ENCODE assay signal across 14 mouse cellular contexts in the genomic region with DNA sequence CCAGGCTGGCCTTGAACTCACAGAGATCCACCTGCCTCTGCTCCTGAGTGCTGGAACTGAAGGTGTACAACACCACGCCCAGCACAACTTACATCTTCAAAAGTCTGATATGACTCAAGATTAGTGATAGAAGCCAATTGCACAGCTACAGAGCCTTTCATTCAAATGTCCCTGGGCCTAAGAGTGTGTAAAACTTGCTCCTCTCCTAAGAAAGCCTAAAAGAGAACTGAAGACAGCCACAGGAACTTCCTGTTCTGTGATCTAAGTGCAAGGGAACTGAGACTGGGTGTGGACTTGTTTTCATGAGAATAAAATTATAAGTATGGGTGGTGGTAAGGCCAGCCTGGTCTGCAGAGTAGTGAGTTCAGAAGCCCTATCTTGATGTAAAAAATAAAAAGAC. TPM values are rescaled to one million over a fixed set of nuclear protein-coding genes. Genes with fewer than 3 reads are reported as not detected.
A peak's percentile ranks its signal among the peaks of the same experiment; 100 is the strongest.
DNase-seq lines count a peak whose midpoint lies in the region; ATAC-seq and TF ChIP-seq lines count a peak whose summit lies in the region.
"Had no signal": no experiment of that assay in that cellular context is flagged by ENCODE, and none has a peak within 500 bp of the region (broad histone marks: within the 10 kb centered on the region; RNA-seq: fewer than 3 reads in every experiment).

No protein-coding gene starts in this region.

- no peak for TF ChIP-seq CTCF in spleen, adult 2 months (IDR thresholded peaks at IDR 0.05; ENCODE audit: extremely low read depth, insufficient read depth, insufficient read length, insufficient replicate concordance)

- H3K4me1 ChIP-seq in spleen, adult 2 months (ENCODE audit: control insufficient read depth, insufficient read depth, insufficient read length) = peaks cover 28% of the 10 kb centered on the region
- H3K4me1 ChIP-seq in intestine, embryonic 16.5 days (ENCODE audit: control insufficient read depth, insufficient read depth, low read length) = peaks cover 16% of the 10 kb centered on the region

- TF ChIP-seq POLR2A in spleen, adult 2 months (IDR thresholded peaks at IDR 0.05; ENCODE audit: low read depth, low read length) = peak; percentile 35; the same call in 1 of the 2 replicates

- no peaks in the 10 kb centered on the region for H3K9me3 ChIP-seq in intestine, embryonic 16.5 days (ENCODE audit: control insufficient read depth, low read length)
- H3K9me3 ChIP-seq: embryonic facial prominence, embryonic 13.5 days; forebrain, embryonic 10.5 days had no signal

- DNase-seq in spleen, adult 2 months (ENCODE audit: low read depth in 1 of 2, low spot score in 2 of 2) = peak; percentile 41 to 51
- DNase-seq in spleen, adult 12 weeks (ENCODE audit: low spot score) = no peak
- DNase-seq in urinary bladder, adult 18-20 months (ENCODE audit: low spot score in 2 of 2) = no peak
- DNase-seq: adrenal gland, postnatal 25 days; cerebellum, postnatal 36 days; heart, postnatal 14 days; kidney, postnatal 25 days; lung, adult 18-20 months had no signal

- no peaks in the 10 kb centered on the region for H3K36me3 ChIP-seq in spleen, adult 2 months (ENCODE audit: control insufficient read depth, insufficient read depth, low read length)
- H3K36me3 ChIP-seq in intestine, embryonic 16.5 days (ENCODE audit: control insufficient read depth, insufficient read depth, low read length) = no peaks in the 10 kb centered on the region
- H3K36me3 ChIP-seq: embryonic facial prominence, embryonic 13.5 days; forebrain, embryonic 10.5 days had no signal

- ATAC-seq in CD4-positive, CD25-positive, alpha-beta regulatory T cell, adult 4 months = peak; percentile 61
- ATAC-seq in activated CD4-positive, CD25-positive, alpha-beta regulatory T cell, adult 4 months = peak; percentile 66
- peak; percentile 89 for ATAC-seq in monocyte, adult 5-6 weeks (replicated peaks; ENCODE audit: insufficient number of reproducible peaks, low FRiP score, low TSS enrichment, poor library complexity, severe bottlenecking)
- ATAC-seq in intestine, embryonic 16.5 days = no peak

- WGBS in spleen, adult 2 months = 47% methylated on average over 1 of the region's 1 CpGs
- WGBS in intestine, embryonic 16.5 days = 81% methylated on average over 1 of the region's 1 CpGs

- H3K4me2 ChIP-seq in intestine, embryonic 16.5 days (ENCODE audit: low read depth, low read length) = no peak overlapping the region
- H3K4me2 ChIP-seq: embryonic facial prominence, embryonic 13.5 days had no signal

- no peak overlapping the region for H3K9ac ChIP-seq in intestine, embryonic 16.5 days (ENCODE audit: low read depth, low read length)
- H3K9ac ChIP-seq: embryonic facial prominence, embryonic 13.5 days had no signal

- H3K4me3 ChIP-seq in spleen, adult 2 months (ENCODE audit: extremely low read depth, insufficient read depth, insufficient read length) = no peak overlapping the region
- no peak overlapping the region for H3K4me3 ChIP-seq in intestine, embryonic 16.5 days (ENCODE audit: low read length)
- H3K4me3 ChIP-seq: embryonic facial prominence, embryonic 13.5 days; forebrain, embryonic 10.5 days had no signal

- no peaks in the 10 kb centered on the region for H3K27me3 ChIP-seq in spleen, adult 2 months (ENCODE audit: control insufficient read depth, insufficient read depth, low read length)
- H3K27me3 ChIP-seq in intestine, embryonic 16.5 days (replicated peaks; ENCODE audit: control insufficient read depth, insufficient read depth, low read length) = no peaks in the 10 kb centered on the region

- H3K27ac ChIP-seq in spleen, adult 2 months (ENCODE audit: insufficient read depth, low read length) = peak overlapping the region; percentile 92
- no peak overlapping the region for H3K27ac ChIP-seq in intestine, embryonic 16.5 days (ENCODE audit: low read length)
- H3K27ac ChIP-seq: embryonic facial prominence, embryonic 13.5 days; forebrain, embryonic 10.5 days had no signal

RNA-seq across cellular contexts. Expression of a gene that starts 52.5 kb away (rescaled TPM):
- polyA plus RNA-seq in spleen, adult 2 months (2012; rRNA removed) = 4.5 TPM in 2 replicates
- 10 to 100 TPM; 10.2 to 13.6 TPM for polyA plus RNA-seq in CD4-positive, CD25-positive, alpha-beta regulatory T cell, adult 4 months (2017; shearing (Covaris generic))
- polyA plus RNA-seq in activated CD4-positive, CD25-positive, alpha-beta regulatory T cell, adult 4 months (2017; shearing (Covaris generic)) = 10 to 100 TPM; 10.5 to 11.4 TPM
- 102 to 109 TPM (median 106 TPM) in 3 replicates for total RNA-seq in monocyte, adult 5-6 weeks (2017)
- 3.9 and 4.0 TPM in 2 replicates for polyA plus RNA-seq in intestine, embryonic 16.5 days (2015; fragmentation: Nextera tagmentation; extraction: Ambion mirVana)

Comparison
In these comparisons a context has a peak if more than half of its experiments do, and no peak if none do; other contexts are left out.
1. DNase-seq: peak in spleen, adult 2 months (2 of 2); none in spleen, adult 12 weeks (single experiment) and urinary bladder, adult 18-20 months (0 of 2).